Mouse (Mus musculus) left cerebral cortex, adult 2 months (tissue): ENCODE results near the gene Ccdc102a. TPM values are rescaled to one million over a fixed set of nuclear protein-coding genes. Genes with fewer than 3 reads are reported as not detected.

Experiments
- DNase-seq, 2 experiments: peaks; one replicate each; pipeline ENCODE4 v3.0.0; 2021 to 2022; ENCODE audit warnings: low spot score in 2 of 2, mixed read lengths in 1 of 2; ENCODE audit errors: extremely low spot score in 1 of 2
- H3K27ac ChIP-seq: fragments of 200-600 bp; 2 replicates; pipeline ENCODE4 v1.8.1; 2022
- H3K4me3 ChIP-seq: fragments of 200-600 bp; 2 replicates; pipeline ENCODE4 v1.8.1; 2022
- CTCF ChIP-seq: fragments of 200-600 bp; IDR thresholded peaks from 2 replicates; pipeline ENCODE4 v1.8.1; 2022; ENCODE audit warnings: antibody characterized with exemption, mild to moderate bottlenecking, moderate library complexity
- intact Hi-C: fragments of 180-260 bp; cut with DNase I; formaldehyde crosslinking; loops from one replicate; pipeline ENCODE4 v1.15.1; 2025
- total RNA-seq, 2 experiments: library from RNA; stranded (reverse); gene quantifications; 2 replicates each; pipeline ENCODE4 v1.2.3; 2021

Ccdc102a gene
- total RNA-seq, 2 experiments from 2014 or later, result 1.6 to 2.0 TPM

DNA sequence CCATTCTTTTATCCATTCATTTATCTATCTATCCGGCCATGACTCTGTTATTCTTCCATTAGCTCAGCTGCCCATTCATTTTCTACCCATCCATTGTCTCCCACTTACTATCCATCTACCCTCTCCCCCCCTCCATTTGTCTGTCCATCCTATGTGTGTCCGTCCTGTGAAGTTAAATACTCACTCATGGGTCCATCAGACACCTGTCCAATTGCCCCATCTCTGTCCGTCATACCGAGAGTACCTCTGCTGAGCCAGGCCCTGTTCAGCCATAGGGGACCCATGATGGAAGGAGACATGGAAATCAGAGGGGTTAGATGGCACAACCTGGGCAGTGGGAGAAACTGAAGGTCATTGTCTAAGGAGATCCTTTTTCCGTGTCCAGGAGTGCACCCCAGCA lies 32.6 kb upstream of the Ccdc102a start:
- intact Hi-C loops, result loop anchor here (1.0 to 5.0 kb wide), 2 partner anchors 51 to 252 kb away; partner anchors contain the start of gene Kifc3
- Histone ChIP-seq H3K27ac (no peak overlapping the region), H3K4me3 (no peak overlapping the region)
- no peak for DNase-seq
- TF ChIP-seq CTCF, result no peak

DNA sequence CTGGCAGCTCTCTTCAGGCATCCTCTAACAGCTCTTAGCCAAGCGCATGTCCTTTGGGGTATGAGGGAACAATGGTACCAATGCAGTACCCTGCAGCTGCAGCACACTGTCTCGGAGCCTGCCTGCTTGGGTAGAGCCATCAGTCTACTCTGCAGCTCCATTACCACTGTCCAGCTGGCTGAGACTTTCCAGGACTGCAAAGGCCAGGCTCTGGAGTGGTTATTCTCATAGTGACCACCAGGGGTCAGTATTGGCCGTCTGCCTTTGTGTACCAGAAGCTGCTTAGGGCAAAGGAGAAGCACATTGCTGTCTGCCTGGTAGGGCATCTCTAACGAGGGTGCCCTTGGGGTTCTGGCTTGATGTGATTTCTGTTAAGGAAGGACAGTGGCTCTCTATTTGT lies 32.1 kb upstream of the Ccdc102a start:
- peak; percentile 100 for TF ChIP-seq CTCF
- Histone ChIP-seq H3K4me3 (no peak overlapping the region), H3K27ac (no peak overlapping the region)
- intact Hi-C loops, result loop anchor here (1.0 to 5.0 kb wide), 2 partner anchors 51 to 252 kb away; partner anchors contain the start of gene Kifc3
- DNase-seq, result peak; percentile 77

DNA sequence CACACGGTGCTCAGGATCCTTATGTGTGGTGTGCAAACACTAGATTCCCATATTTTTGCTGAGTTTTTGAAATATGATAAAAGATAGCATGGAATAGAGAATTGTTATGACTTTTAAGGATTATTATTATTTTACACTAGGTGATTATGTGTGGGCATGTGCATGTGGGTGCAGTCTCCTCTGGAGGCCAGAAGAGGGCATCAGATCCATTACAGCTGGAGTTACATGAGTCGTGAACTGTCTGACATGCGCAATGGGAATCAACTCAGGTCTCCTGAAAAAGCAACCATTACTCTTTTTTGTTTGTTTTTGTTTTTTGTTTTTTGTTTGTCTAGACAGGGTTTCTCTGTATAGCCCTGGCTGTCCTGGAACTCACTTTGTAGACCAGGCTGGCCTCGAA lies 31.1 kb upstream of the Ccdc102a start:
- peak; percentile 14 for TF ChIP-seq CTCF
- intact Hi-C loops, result loop anchor here (10.0 kb wide), 1 partner anchor 286 kb away; no protein-coding TSS in a partner anchor
- no peak for DNase-seq

DNA sequence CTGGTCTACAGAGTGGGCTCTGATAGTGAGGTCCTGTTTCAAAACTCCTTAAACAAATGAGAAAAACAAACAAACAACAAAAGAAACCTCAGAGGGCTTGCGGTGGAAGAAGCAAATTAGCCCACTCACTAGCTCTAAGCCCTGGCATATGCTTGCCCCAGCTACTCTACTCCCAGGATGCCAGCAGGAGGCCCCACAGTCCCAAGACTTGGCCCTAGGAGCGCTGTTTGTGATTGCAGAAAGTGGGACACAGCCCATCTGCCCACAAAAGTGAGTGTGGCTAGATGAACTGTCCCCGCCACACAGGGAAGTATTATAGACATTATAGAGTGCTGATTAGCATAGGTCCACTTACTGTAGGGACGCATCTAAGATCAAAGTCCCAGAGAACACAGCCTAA lies 30.5 kb upstream of the Ccdc102a start:
- no peak overlapping the region for H3K4me3 ChIP-seq
- intact Hi-C loops, result loop anchor here (10.0 kb wide), 1 partner anchor 286 kb away; no protein-coding TSS in a partner anchor
- TF ChIP-seq CTCF, result no peak

More for the DNA sequence above, 31.1 kb upstream of the Ccdc102a start:
- no peak overlapping the region for H3K27ac ChIP-seq
- H3K4me3 ChIP-seq, result no peak overlapping the region

DNA sequence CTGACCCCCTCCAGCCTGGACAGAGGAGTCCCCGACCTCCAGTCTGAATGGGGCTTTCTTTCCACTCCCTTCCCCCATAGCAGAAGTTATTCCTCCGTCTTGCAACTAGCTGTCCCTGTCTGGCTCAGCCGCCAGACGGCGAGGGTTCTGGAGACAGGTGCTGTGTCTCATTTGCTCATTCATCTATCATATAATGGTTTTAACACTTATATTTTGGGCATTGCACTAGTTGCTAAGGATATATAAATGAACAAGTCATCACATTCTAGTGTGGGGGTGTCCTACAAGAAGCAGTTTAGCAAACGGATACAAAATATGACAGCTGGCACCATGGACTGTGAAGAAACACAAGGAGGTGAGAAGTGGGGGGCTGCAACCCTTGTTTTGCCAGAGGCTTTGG lies 27.3 kb upstream of the Ccdc102a start:
- Histone ChIP-seq H3K4me3 (no peak overlapping the region), H3K27ac (no peak overlapping the region)
- no peak for TF ChIP-seq CTCF
- peak; percentile 35 to 37 for DNase-seq
- intact Hi-C loops, result loop anchor here (10.0 kb wide), 1 partner anchor 290 kb away; no protein-coding TSS in a partner anchor

More for the DNA sequence above, 30.5 kb upstream of the Ccdc102a start:
- DNase-seq, result no peak
- H3K27ac ChIP-seq, result no peak overlapping the region

DNA sequence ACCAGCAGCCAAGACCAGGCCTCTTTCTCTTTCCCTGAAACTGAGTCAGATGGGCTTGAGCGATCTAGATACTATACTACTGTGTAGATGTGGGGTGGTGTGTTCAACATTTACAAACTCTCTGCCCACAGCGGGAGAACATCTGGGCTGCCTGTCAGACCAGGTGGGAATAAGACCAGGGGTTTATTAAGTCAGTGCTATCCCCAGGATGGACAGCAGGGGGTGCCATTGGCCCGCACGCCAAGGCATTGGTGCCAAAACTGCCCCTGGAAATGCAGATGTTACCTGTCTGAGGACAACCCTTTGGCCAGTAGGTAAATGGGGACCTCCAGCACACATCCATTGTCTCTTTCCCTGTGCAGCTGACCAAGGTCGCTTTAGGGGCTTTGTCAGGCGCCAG lies 24.7 kb upstream of the Ccdc102a start:
- intact Hi-C loops, result loop anchor here (2.0 to 10.0 kb wide), 3 partner anchors 58 to 292 kb away; partner anchors contain the start of gene Katnb1
- Histone ChIP-seq H3K27ac (no peak overlapping the region), H3K4me3 (no peak overlapping the region)
- DNase-seq, result peak; percentile 60 to 61
- peak; percentile 92 for TF ChIP-seq CTCF

DNA sequence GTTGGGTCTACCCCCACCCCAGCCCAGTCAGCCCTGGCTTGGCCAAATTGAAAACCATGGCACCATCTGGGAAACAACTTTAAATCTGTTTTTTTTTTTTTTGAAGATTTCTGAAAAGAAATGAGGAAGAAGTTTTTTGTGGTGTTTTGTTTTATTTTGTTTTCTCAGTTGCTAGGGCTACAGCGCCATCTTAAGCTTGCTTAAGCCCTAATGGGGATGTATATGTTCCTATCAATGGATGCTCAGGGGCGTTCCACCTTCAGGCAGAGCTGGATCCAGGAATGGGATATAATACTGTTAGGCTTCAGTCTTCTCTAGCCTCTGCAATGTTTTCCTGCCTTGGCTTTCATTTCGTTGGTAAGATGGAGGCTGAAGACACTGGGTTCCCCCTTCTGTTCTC lies 17.3 kb upstream of the Ccdc102a start:
- Histone ChIP-seq H3K4me3 (no peak overlapping the region), H3K27ac (no peak overlapping the region)
- no peak for DNase-seq
- intact Hi-C loops, result no loop called here
- no peak for TF ChIP-seq CTCF

DNA sequence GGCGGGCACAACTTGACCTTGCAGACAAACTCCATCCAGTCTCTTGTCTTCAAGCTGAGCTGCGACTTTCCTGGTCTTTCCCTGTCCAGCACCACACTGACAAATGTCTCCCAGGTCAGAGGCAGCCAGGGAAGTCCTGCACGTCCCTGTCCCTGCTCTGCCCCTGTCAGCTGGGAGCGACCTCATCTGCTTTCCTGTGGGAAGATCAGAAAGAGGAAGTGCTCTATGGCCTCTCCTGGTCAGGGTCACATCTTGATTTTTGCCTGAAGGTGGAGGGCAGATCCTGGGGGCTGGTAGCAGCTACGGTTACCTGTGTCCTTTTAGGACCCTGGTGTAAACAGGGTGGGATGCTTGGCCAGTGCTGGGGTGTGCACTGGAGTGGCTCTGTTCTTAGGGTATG lies 16.0 kb upstream of the Ccdc102a start:
- intact Hi-C loops, result no loop called here
- H3K4me3 ChIP-seq, result no peak overlapping the region
- TF ChIP-seq CTCF, result no peak
- no peak overlapping the region for H3K27ac ChIP-seq
- no peak for DNase-seq

DNA sequence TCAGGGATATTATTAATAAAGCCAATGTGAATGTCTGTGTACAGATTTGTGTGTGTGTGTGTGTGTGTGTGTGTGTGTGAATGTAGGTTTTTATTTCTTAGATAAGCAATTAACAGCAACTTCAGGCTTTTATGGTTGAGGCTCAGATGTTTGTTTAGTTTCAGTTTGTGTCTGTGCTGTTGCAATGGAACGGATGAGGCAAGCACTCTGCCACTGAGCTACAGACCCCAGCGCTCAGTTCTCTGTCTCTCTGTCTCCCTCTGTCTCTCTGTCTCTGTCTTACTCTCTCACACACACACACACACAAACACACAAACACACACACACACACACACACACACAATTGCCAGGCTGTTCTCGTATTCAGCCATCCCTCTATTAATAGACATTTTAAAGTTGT lies 10.3 kb upstream of the Ccdc102a start:
- H3K27ac ChIP-seq, result no peak overlapping the region
- no peak for DNase-seq
- intact Hi-C loops, result no loop called here
- TF ChIP-seq CTCF, result no peak
- no peak overlapping the region for H3K4me3 ChIP-seq

DNA sequence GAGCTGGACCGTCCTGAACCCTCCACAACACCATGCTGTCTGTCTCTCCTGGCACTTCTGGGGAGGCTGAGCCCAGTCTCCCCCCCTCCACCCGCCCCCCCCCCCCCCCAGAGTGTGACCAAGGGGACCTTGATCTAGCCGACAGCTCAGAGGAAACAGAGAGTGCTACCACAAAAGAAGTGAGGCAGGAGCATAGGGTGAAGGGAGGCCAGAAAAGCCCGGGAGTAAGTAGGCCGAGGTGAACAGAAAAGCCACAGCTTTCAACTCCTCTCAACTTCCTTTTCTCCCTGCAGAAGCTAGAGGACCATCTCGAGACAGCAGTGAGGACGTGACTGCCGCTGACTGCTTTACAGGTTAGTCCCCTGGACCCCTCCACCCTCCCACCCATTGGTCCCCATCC lies 5.5 kb upstream of the Ccdc102a start, which contains the start of gene Adgrg5:
Gene Adgrg5 (plus strand): TSS at position 290 of the 400 bp plus-strand sequence.
- intact Hi-C loops, result no loop called here

DNA sequence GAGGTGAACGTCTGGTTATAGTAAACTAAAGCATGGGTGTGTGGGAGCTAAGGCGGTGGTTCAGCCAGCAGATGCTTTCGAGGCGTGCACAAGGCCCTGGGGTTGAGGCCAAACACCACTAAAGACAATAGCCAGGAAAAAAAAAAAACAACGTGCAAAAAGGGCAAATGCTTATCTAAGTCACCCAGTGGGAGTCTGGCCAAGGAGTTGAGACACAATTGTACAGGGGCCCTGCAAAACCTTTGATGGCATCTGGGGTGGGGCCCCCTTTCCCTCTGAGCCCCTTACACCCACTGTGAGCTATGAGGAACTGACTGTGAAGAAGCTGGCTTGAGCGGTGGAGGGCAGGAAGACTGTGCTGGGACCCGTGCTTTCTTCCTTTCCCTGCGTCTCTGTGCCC lies 4.7 kb upstream of the Ccdc102a start:
- no peak overlapping the region for H3K4me3 ChIP-seq
- no peak for TF ChIP-seq CTCF
- DNase-seq, result no peak
- intact Hi-C loops, result no loop called here
- H3K27ac ChIP-seq, result no peak overlapping the region

More for the DNA sequence above, 5.5 kb upstream of the Ccdc102a start, which contains the start of gene Adgrg5:
- no peak within 1 kb of the TSS for H3K4me3 ChIP-seq
- TF ChIP-seq CTCF, result no peak
- DNase-seq, result no peak
- no peak within 1 kb of the TSS for H3K27ac ChIP-seq

DNA sequence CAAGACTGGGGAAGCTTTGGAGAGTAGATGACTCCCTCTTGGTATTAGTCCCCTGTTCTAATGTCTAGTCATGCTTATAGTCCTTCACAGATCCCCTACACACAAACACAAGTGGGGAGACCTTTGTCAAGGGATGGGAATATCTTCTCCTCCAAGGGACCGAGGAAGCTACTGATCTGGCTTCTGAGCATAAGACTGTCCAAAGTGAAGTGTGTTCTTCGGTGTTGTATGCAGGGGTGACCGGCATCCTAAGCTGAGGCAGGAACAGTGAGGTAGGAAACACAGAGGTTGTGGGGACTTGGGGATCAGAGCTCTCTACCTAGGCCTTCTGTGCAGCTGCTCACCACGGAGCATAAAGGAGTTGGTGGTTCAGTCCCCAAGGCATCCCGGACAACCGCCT lies 4.3 kb upstream of the Ccdc102a start:
- no peak overlapping the region for H3K4me3 ChIP-seq
- H3K27ac ChIP-seq, result no peak overlapping the region
- TF ChIP-seq CTCF, result no peak
- intact Hi-C loops, result no loop called here
- DNase-seq, result no peak

DNA sequence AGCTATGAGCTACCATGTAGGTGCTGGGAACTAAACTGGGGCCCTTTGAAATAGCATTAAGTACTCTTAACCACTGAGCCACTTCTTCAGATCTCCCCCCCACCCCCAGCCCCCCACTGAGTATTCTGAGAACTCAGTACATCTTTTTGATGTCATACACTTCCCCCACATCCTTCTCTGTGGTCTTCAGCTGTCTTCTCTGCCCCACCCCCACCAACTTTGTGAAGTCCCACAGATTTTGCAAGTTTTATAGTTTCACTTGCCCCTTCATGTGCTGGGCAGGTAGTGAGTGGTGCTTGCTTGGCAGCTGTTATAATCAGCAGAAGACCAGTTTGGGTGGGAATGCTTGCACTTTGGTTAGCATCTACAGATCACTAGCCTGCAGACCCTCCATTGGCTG lies 1.4 kb upstream of the Ccdc102a start:
- intact Hi-C loops, result no loop called here
- TF ChIP-seq CTCF, result no peak
- DNase-seq, result no peak
- no peak overlapping the region for H3K4me3 ChIP-seq
- H3K27ac ChIP-seq, result no peak overlapping the region
